ENCODE assay signal across 8 mouse cellular contexts in genomic region chr2:152739031-152739841, GRCm38 (mm10). TPM values are rescaled to one million over a fixed set of nuclear protein-coding genes. Genes with fewer than 3 reads are reported as not detected.
DNase-seq lines count a peak whose midpoint lies in the region; ATAC-seq and TF ChIP-seq lines count a peak whose summit lies in the region.

No protein-coding gene starts in this region.

- H3K9me3 ChIP-seq in liver, embryonic 13.5 days (replicated peaks): no peaks in the 10 kb centered on the region

- ATAC-seq in liver, embryonic 13.5 days (ENCODE audit: low read depth): peak; percentile 56

- no peak for TF ChIP-seq CTCF in left cerebral cortex, adult 2 months (IDR thresholded peaks at IDR 0.05)

- peak overlapping the region; percentile 79 for H3K27ac ChIP-seq in left cerebral cortex, adult 2 months
- H3K27ac ChIP-seq in liver, embryonic 13.5 days: peak overlapping the region; percentile 87

- H3K4me2 ChIP-seq in liver, embryonic 13.5 days: peak overlapping the region; percentile 93

- intact Hi-C loops in left cerebral cortex, adult 2 months (cut with DNase I): no loop called here
- intact Hi-C loops in gastrocnemius, postnatal 14 days (cut with DNase I; ENCODE audit: low total_unique reads): no loop called here

- H3K9ac ChIP-seq in liver, embryonic 13.5 days: peak overlapping the region; percentile 69

- H3K36me3 ChIP-seq in liver, embryonic 13.5 days: no peaks in the 10 kb centered on the region

- peak overlapping the region; percentile 42 for H3K4me3 ChIP-seq in left cerebral cortex, adult 2 months
- H3K4me3 ChIP-seq in liver, embryonic 13.5 days (replicated peaks): peak overlapping the region; percentile 57

- peak in 1 of 2 experiments; percentile 34 for DNase-seq in left cerebral cortex, adult 2 months (ENCODE audit: extremely low spot score in 1 of 2, low spot score in 2 of 2)
- no peak for DNase-seq in left cerebral cortex, adult 11 months (ENCODE audit: low spot score)
- DNase-seq in cerebellum, postnatal 14 days: peak; percentile 48 to 64
- peak; percentile 82 for DNase-seq in gastrocnemius, postnatal 14 days
- DNase-seq in induced T-regulatory cell, adult 2 months (ENCODE audit: low read depth): peak; percentile 43
- peak; percentile 56 for DNase-seq in liver, embryonic 13.5 days
- peak; percentile 46 for DNase-seq in naive thymus-derived CD4-positive, alpha-beta T cell, adult 2 months (ENCODE audit: low read depth)
- peak; percentile 79 to 90 for DNase-seq in urinary bladder, adult 18-20 months (ENCODE audit: low spot score in 2 of 2)

- peaks cover 92% of the 10 kb centered on the region for H3K4me1 ChIP-seq in liver, embryonic 13.5 days (replicated peaks)

- 1% methylated on average over 35 of the region's 36 CpGs for WGBS in liver, embryonic 13.5 days (ENCODE audit: insufficient replicate concordance)

- peaks cover 25% of the 10 kb centered on the region for H3K27me3 ChIP-seq in liver, embryonic 13.5 days

RNA-seq across cellular contexts. Expression of gene Id1, which starts 3.2 kb away (rescaled TPM):
- total RNA-seq in left cerebral cortex, adult 2 months (2021): 10 to 100 TPM; 22.4 to 24.2 TPM
- 10 to 100 TPM; 12.5 to 17.3 TPM for total RNA-seq in gastrocnemius, postnatal 14 days (2021)
- 20.9 and 23.2 TPM in 2 replicates for polyA plus RNA-seq in liver, embryonic 13.5 days (2015; fragmentation: Nextera tagmentation; extraction: Ambion mirVana)

RNA-seq across cellular contexts. Expression of gene Cox4i2, which starts 14.7 kb away (rescaled TPM):
- 1 to 10 TPM; 1.7 to 1.9 TPM for total RNA-seq in left cerebral cortex, adult 2 months (2021)
- 1 to 10 TPM; 5.9 to 6.0 TPM for total RNA-seq in gastrocnemius, postnatal 14 days (2021)
- polyA plus RNA-seq in liver, embryonic 13.5 days (2015; fragmentation: Nextera tagmentation; extraction: Ambion mirVana): 1.1 and 1.2 TPM in 2 replicates

RNA-seq across cellular contexts. Expression of gene Mcts2, which starts 52.4 kb away (rescaled TPM):
- 10 to 100 TPM; 17.6 to 19.8 TPM for total RNA-seq in left cerebral cortex, adult 2 months (2021)
- 10 to 100 TPM; 11.9 to 13.8 TPM for total RNA-seq in gastrocnemius, postnatal 14 days (2021)
- 23.6 and 23.8 TPM in 2 replicates for polyA plus RNA-seq in liver, embryonic 13.5 days (2015; fragmentation: Nextera tagmentation; extraction: Ambion mirVana)
